Mouse (Mus musculus) erythroblast, embryonic 14.5 days (primary cell): ENCODE measurements around the gene Ddc.

ENCODE experiments used
- GATA1 ChIP-seq: IDR thresholded peaks from 2 replicates; pipeline ENCODE4 v1.6.1; 2012; ENCODE audit warnings: low read length, inconsistent platforms, mixed read lengths
- TAL1 ChIP-seq: IDR thresholded peaks from 3 replicates; pipeline ENCODE4 v1.6.1; 2012; ENCODE audit warnings: low read length, inconsistent platforms, mixed read lengths

DNA sequence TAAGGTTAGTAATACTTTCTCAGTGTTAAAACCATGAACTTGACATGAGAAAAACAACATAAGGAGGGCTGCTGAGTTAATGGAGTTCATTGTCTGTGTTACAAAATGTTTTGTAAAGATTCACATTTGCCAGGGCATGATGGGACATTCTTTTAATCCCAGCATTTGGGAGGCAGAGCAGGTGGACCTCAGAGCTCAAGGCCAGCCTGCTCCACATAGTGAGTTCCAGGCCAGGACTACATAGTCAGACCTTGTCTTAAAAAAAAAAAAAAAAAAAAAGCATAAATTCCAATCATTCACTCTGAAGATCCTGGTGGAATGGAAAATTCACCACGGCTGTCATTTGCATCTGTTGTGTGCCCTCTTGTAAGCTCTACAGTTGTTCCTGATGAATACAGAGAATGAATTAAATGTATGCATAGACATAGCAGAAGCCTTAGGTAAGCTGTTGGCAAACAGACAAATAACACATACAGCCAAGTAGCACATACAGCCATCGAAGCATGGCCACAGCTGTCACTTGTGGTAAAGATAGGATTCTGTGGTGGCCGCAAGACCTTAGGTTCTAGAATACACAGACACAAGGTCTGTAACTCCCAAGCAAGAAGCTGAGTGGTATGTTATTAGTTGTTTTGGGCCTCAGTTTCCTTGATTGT, 25.7 kb downstream of the Ddc start:
- TF ChIP-seq TAL1 (no peak), GATA1 (no peak)
